Mouse (Mus musculus) small intestine, adult 2 months (tissue): ENCODE results near the gene Hykk.

Experiments used
- CTCF ChIP-seq: fragments of 200-500 bp; IDR thresholded peaks from 2 replicates; pipeline ENCODE4 v1.5.1; 2012; ENCODE audit warnings: low read depth, mild to moderate bottlenecking, control low read depth, inconsistent platforms, low read length, moderate library complexity, mixed read lengths; ENCODE audit not compliant: insufficient replicate concordance, insufficient read length; ENCODE audit errors: extremely low read depth
- POLR2A ChIP-seq: fragments of 200-500 bp; IDR thresholded peaks from 2 replicates; pipeline ENCODE4 v1.6.1; 2012; ENCODE audit warnings: low read depth, mild to moderate bottlenecking, control low read depth, inconsistent platforms, low read length, moderate library complexity

- no peak for TF ChIP-seq CTCF
- TF ChIP-seq POLR2A = no peak
These were observed 1.5 kb upstream of the Hykk start for GRCm38 (mm10) chr9:54915576-54915975.
